Mouse (Mus musculus) mouse trophoblast stem cell (cell line): ENCODE measurements around the gene Catsperz.

Source experiments
- in situ Hi-C, 2 experiments: fragments of 300-500 bp; cut with MseI, MboI; formaldehyde crosslinking; loops; 2 replicates in 1 of 2; 3 replicates in 1 of 2; pipeline ENCODE4 v1.15.1; 2025

The Catsperz gene

GRCm38 (mm10) chr19:6943709-6944108 lies 18.5 kb upstream of the Catsperz start:
- in situ Hi-C loops = no loop called here

- in situ Hi-C loops = no loop called here
These were observed 17.6 kb upstream of the Catsperz start for GRCm38 (mm10) chr19:6942764-6943163.

GRCm38 (mm10) chr19:6942249-6942691 lies 17.1 kb upstream of the Catsperz start, which contains the start of gene Gpr137:
TSS of gene Gpr137 (minus strand) at chr19:6942480.
- in situ Hi-C loops = no loop called here

- in situ Hi-C loops = no loop called here
These were observed 16.4 kb upstream of the Catsperz start, which contains the start of gene Bad for GRCm38 (mm10) chr19:6941372-6942248. TSS of gene Bad (plus strand) at chr19:6941861.

GRCm38 (mm10) chr19:6940396-6941351 lies 15.5 kb upstream of the Catsperz start:
- in situ Hi-C loops = no loop called here

- in situ Hi-C loops = no loop called here
These were observed 14.2 kb upstream of the Catsperz start for GRCm38 (mm10) chr19:6939106-6940002.

GRCm38 (mm10) chr19:6937541-6938465 lies 12.6 kb upstream of the Catsperz start:
- in situ Hi-C loops = no loop called here

- in situ Hi-C loops = no loop called here
These were observed 11.1 kb upstream of the Catsperz start for GRCm38 (mm10) chr19:6936299-6936698.

GRCm38 (mm10) chr19:6934195-6934977 lies 9.2 kb upstream of the Catsperz start, which contains the start of gene Kcnk4:
TSS of gene Kcnk4 (minus strand) at chr19:6934515.
- in situ Hi-C loops = no loop called here

- in situ Hi-C loops = no loop called here
These were observed 8.4 kb upstream of the Catsperz start for GRCm38 (mm10) chr19:6933436-6934194.

GRCm38 (mm10) chr19:6933102-6933435 lies 7.9 kb upstream of the Catsperz start:
- in situ Hi-C loops = no loop called here

- in situ Hi-C loops = no loop called here
These were observed 6.8 kb upstream of the Catsperz start for GRCm38 (mm10) chr19:6932018-6932417.

- in situ Hi-C loops = no loop called here
These were observed 5.8 kb upstream of the Catsperz start for GRCm38 (mm10) chr19:6931002-6931401.

- in situ Hi-C loops = no loop called here
These were observed 2.9 kb upstream of the Catsperz start for GRCm38 (mm10) chr19:6928080-6928479.

- in situ Hi-C loops = no loop called here
These were observed 1.5 kb upstream of the Catsperz start for GRCm38 (mm10) chr19:6926559-6927255.

GRCm38 (mm10) chr19:6925611-6926329 lies 590 bp upstream of the Catsperz start:
- in situ Hi-C loops = no loop called here
